Mouse (Mus musculus): ENCODE measurements around the gene Cacna1e. TPM values are rescaled to one million over a fixed set of nuclear protein-coding genes. Genes with fewer than 3 reads are reported as not detected.
A peak's percentile ranks its signal among the peaks of the same experiment; 100 is the strongest.

The Cacna1e gene
- polyA plus RNA-seq, 1 experiment from 2014 or later = 1.4 TPM

DNA sequence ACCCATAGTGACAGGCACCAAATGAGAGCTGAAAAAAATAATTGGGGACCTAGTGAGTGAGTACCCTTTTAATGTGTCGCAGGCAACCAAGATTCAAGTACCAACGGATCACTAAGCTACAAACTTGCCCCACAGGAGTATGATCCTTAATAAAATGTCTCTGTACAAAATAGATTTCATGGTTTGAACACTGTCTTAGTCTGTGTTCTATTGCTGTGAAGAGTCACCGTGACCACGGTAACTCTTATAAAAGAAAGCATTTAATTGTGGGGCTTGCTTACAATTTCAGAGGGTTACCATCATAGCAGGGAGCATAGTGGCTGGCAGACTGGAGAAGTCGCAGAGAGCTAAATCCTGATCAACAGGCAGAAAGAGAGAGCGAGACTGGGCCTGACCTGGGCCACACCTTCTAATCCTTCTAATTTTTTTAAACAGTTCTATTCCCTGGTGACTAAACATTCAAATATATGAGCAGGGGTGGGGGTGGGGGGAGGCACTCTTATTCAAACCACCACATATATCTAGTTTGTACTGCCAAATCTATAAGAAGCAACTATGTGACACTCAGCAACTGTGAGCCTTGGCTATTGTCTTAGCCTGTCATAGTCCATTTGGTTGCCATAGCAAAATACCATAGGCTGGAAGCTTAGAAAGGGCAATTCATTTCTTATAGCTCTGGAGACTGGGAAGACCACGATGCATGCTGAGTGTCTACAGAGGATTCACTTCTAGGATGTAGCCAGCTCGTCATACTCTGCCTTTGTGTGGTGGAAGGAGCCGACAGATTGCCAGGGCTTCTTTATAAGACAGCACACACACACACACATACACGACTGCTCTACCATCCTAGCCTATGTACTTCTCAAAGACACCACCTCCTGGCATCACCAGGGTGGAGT, 52.8 kb downstream of the Cacna1e start:
- no peak overlapping the region for H3K27ac ChIP-seq (ENCODE audit: low read depth, low read length)
- WGBS = 72% methylated on average over 10 of the region's 10 CpGs
- ATAC-seq (replicated peaks; ENCODE audit: low FRiP score) (no peak), DNase-seq (ENCODE audit: low spot score) (no peak)
- no peak overlapping the region for H3K9ac ChIP-seq (ENCODE audit: low read length)
- H3K27me3 ChIP-seq (ENCODE audit: control insufficient read depth, insufficient read depth, low read length) = no peaks in the 10 kb centered on the region
- no peak overlapping the region for H3K4me3 ChIP-seq (ENCODE audit: low read depth, low read length)
- no peaks in the 10 kb centered on the region for H3K9me3 ChIP-seq (ENCODE audit: control insufficient read depth, low read length)
- no peaks in the 10 kb centered on the region for H3K36me3 ChIP-seq (ENCODE audit: control insufficient read depth, insufficient read depth, low read length)
- no peak overlapping the region for H3K4me2 ChIP-seq (ENCODE audit: low read depth, low read length, severe bottlenecking)
- H3K4me1 ChIP-seq (replicated peaks; ENCODE audit: control insufficient read depth, insufficient read depth, low read length) = no peaks in the 10 kb centered on the region; the same call in 1 of the 2 replicates

DNA sequence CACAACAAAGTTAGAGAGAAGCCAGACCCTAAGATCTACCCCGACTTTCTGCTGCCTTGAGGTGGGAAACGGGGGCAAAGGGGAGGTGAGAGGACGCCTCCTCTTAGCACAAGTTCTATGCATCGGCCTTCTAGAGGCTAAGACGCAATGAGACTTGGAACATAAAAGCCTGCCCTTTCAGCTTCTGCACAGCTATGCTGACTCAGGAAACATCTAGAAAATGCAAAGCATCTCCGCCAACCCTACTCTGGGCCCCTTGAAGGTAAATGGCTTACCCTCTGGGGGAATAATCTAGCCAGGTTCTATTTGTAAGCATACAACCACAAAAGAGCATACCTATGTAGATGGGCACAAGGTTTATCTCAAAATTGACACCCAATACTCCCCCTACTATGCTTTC, 54.2 kb downstream of the Cacna1e start:
- H3K27ac ChIP-seq (ENCODE audit: low read depth, low read length) = no peak overlapping the region
- H3K4me2 ChIP-seq (ENCODE audit: low read depth, low read length, severe bottlenecking) = no peak overlapping the region
- DNase-seq (ENCODE audit: low spot score) (no peak), ATAC-seq (replicated peaks; ENCODE audit: low FRiP score) (no peak)
- no peak overlapping the region for H3K4me3 ChIP-seq (ENCODE audit: low read depth, low read length)
- WGBS = 90% methylated on average over 6 of the region's 6 CpGs
- H3K9ac ChIP-seq (ENCODE audit: low read length) = no peak overlapping the region
- H3K9me3 ChIP-seq (ENCODE audit: control insufficient read depth, low read length) = no peaks in the 10 kb centered on the region
- H3K36me3 ChIP-seq (ENCODE audit: control insufficient read depth, insufficient read depth, low read length) = no peaks in the 10 kb centered on the region
- H3K4me1 ChIP-seq (replicated peaks; ENCODE audit: control insufficient read depth, insufficient read depth, low read length) = no peaks in the 10 kb centered on the region; the same call in 1 of the 2 replicates
- no peaks in the 10 kb centered on the region for H3K27me3 ChIP-seq (ENCODE audit: control insufficient read depth, insufficient read depth, low read length)

DNA sequence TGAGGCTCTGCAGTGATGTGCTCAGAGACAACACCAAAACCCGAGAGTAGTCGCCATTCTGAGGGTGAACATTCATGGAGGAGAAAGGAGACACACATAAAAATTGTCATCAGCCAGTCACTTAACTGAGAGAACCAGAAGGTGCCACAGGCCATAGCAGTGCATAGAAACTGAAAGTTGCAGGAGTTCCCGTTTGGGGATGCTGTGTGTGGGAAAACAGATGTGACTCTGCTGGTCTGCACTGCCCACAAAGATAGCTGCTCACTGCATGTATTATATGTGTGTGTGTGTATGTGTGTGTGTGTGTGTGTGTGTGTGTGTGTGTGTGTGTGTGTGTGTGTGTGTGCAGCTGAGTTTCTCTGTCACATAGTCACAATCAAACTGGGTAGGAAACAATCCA, 61.2 kb downstream of the Cacna1e start:
- no peak overlapping the region for H3K9ac ChIP-seq (ENCODE audit: low read length)
- no peaks in the 10 kb centered on the region for H3K27me3 ChIP-seq (ENCODE audit: control insufficient read depth, insufficient read depth, low read length)
- no peaks in the 10 kb centered on the region for H3K9me3 ChIP-seq (ENCODE audit: control insufficient read depth, low read length)
- no peaks in the 10 kb centered on the region for H3K4me1 ChIP-seq (replicated peaks; ENCODE audit: control insufficient read depth, insufficient read depth, low read length)
- H3K4me2 ChIP-seq (ENCODE audit: low read depth, low read length, severe bottlenecking) = no peak overlapping the region
- DNase-seq (ENCODE audit: low spot score) (no peak), ATAC-seq (replicated peaks; ENCODE audit: low FRiP score) (no peak)
- 80% methylated on average over 3 of the region's 3 CpGs for WGBS
- no peak overlapping the region for H3K4me3 ChIP-seq (ENCODE audit: low read depth, low read length)
- no peak overlapping the region for H3K27ac ChIP-seq (ENCODE audit: low read depth, low read length)
- no peaks in the 10 kb centered on the region for H3K36me3 ChIP-seq (ENCODE audit: control insufficient read depth, insufficient read depth, low read length)

DNA sequence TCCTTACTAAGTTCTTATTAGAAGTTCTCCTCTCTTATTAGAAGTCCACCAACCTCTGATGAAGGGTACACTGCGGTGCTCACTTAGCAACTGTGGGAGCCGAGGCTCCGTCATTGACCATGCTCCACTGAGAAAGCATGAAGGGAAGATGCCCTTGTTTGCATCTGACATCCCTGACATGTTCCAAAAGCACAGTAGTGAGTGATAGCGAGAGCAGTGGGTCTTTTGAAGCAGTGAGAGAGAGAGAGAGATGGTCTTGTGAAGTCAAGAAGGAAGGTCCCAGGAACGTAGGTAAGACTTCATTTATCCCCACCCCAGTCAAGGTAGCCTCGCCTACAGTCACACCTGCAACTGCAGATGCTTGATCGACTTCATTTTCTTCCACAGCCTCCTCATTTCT, 63.9 kb downstream of the Cacna1e start:
- no peaks in the 10 kb centered on the region for H3K4me1 ChIP-seq (replicated peaks; ENCODE audit: control insufficient read depth, insufficient read depth, low read length)
- 94% methylated on average over 7 of the region's 7 CpGs for WGBS
- no peaks in the 10 kb centered on the region for H3K27me3 ChIP-seq (ENCODE audit: control insufficient read depth, insufficient read depth, low read length)
- DNase-seq (ENCODE audit: low spot score) (no peak), ATAC-seq (replicated peaks; ENCODE audit: low FRiP score) (no peak)
- H3K9me3 ChIP-seq (ENCODE audit: control insufficient read depth, low read length) = no peaks in the 10 kb centered on the region
- H3K4me3 ChIP-seq (ENCODE audit: low read depth, low read length) = no peak overlapping the region
- H3K36me3 ChIP-seq (ENCODE audit: control insufficient read depth, insufficient read depth, low read length) = no peaks in the 10 kb centered on the region
- H3K27ac ChIP-seq (ENCODE audit: low read depth, low read length) = no peak overlapping the region
- H3K4me2 ChIP-seq (ENCODE audit: low read depth, low read length, severe bottlenecking) = no peak overlapping the region
- H3K9ac ChIP-seq (ENCODE audit: low read length) = no peak overlapping the region

DNA sequence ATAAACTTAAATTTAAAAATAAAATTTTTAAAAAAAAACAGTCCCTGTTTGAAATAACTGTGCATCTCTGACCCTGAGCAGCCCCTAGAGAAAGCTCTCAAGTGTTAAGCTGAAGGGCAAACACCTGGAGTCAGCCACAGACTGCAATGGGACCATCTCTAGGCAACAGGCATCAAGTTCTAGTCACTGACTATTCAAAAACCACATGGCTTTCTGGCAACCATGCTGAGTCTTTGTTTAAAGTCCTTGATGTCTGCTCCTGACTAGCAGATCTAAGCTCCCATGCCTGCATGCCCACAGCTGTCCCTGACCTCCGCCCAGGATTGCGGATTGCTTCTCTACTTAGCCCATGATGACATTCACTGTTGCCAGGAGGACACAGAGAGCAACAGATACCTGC, 64.3 kb downstream of the Cacna1e start:
- no peaks in the 10 kb centered on the region for H3K4me1 ChIP-seq (replicated peaks; ENCODE audit: control insufficient read depth, insufficient read depth, low read length)
- no peaks in the 10 kb centered on the region for H3K27me3 ChIP-seq (ENCODE audit: control insufficient read depth, insufficient read depth, low read length)
- no peaks in the 10 kb centered on the region for H3K9me3 ChIP-seq (ENCODE audit: control insufficient read depth, low read length)
- no peak overlapping the region for H3K4me2 ChIP-seq (ENCODE audit: low read depth, low read length, severe bottlenecking)
- no peak overlapping the region for H3K4me3 ChIP-seq (ENCODE audit: low read depth, low read length)
- 87% methylated on average over 2 of the region's 2 CpGs for WGBS
- ATAC-seq (replicated peaks; ENCODE audit: low FRiP score) (no peak), DNase-seq (ENCODE audit: low spot score) (no peak)
- no peak overlapping the region for H3K27ac ChIP-seq (ENCODE audit: low read depth, low read length)
- no peaks in the 10 kb centered on the region for H3K36me3 ChIP-seq (ENCODE audit: control insufficient read depth, insufficient read depth, low read length)
- no peak overlapping the region for H3K9ac ChIP-seq (ENCODE audit: low read length)

DNA sequence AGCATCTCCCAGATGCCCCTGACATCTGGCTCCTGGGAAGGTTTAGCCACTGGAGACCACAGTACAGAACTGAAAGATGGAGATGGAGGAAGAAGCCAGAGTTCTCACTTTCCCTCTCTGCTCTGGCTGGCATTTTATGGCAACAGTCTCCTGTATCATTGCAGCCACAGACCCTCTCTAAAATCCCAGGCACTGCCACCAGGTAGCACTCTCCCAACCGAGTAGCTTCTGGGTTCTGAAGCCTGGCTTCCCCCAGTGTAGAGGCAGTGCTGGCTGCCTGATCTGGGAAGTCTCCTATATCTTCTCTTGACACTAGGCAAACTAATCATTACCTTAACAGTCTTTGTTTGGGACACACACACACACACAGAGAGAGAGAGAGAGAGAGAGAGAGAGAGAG, 65.6 kb downstream of the Cacna1e start:
- no peaks in the 10 kb centered on the region for H3K27me3 ChIP-seq (ENCODE audit: control insufficient read depth, insufficient read depth, low read length)
- H3K4me1 ChIP-seq (replicated peaks; ENCODE audit: control insufficient read depth, insufficient read depth, low read length) = no peaks in the 10 kb centered on the region
- no peaks in the 10 kb centered on the region for H3K36me3 ChIP-seq (ENCODE audit: control insufficient read depth, insufficient read depth, low read length)
- H3K27ac ChIP-seq (ENCODE audit: low read depth, low read length) = no peak overlapping the region
- ATAC-seq (replicated peaks; ENCODE audit: low FRiP score) (no peak), DNase-seq (ENCODE audit: low spot score) (no peak)
- H3K4me3 ChIP-seq (ENCODE audit: low read depth, low read length) = no peak overlapping the region
- no peak overlapping the region for H3K9ac ChIP-seq (ENCODE audit: low read length)
- H3K9me3 ChIP-seq (ENCODE audit: control insufficient read depth, low read length) = no peaks in the 10 kb centered on the region
- WGBS = 59% methylated on average over 1 of the region's 1 CpGs
- no peak overlapping the region for H3K4me2 ChIP-seq (ENCODE audit: low read depth, low read length, severe bottlenecking)

DNA sequence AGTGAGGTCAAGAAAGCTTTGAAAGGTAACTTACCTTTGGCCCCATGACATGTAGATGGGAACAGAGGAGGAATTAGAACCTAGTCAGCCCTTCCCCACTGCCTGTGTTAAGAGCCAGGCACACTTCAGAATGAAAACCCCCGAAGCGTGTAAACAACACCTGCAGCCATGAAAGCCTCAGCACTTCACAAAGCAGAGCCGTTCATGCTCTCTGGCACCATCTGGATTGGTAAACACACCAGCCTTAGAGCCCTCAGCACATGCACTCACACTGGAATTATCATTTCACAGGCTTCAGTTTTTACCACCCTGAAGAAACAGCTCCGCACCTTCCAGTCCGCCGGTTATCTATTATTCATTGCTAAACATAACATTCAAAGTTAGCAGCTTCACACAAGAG, 67.5 kb downstream of the Cacna1e start:
- no peak for DNase-seq (ENCODE audit: low spot score)
- Histone ChIP-seq H3K36me3 (ENCODE audit: control insufficient read depth, insufficient read depth, low read length) (no peaks in the 10 kb centered on the region), H3K4me1 (replicated peaks; ENCODE audit: control insufficient read depth, insufficient read depth, low read length) (no peaks in the 10 kb centered on the region), H3K4me2 (ENCODE audit: low read depth, low read length, severe bottlenecking) (no peak overlapping the region), H3K9me3 (ENCODE audit: control insufficient read depth, low read length) (no peaks in the 10 kb centered on the region), H3K4me3 (ENCODE audit: low read depth, low read length) (no peak overlapping the region), H3K27ac (ENCODE audit: low read depth, low read length) (no peak overlapping the region), H3K27me3 (ENCODE audit: control insufficient read depth, insufficient read depth, low read length) (no peaks in the 10 kb centered on the region), H3K9ac (ENCODE audit: low read length) (no peak overlapping the region)
- ATAC-seq (replicated peaks; ENCODE audit: low FRiP score) = 0 out of 2 replicates have a peak, but pooled peaks have one; percentile 27
- WGBS = 68% methylated on average over 6 of the region's 6 CpGs

DNA sequence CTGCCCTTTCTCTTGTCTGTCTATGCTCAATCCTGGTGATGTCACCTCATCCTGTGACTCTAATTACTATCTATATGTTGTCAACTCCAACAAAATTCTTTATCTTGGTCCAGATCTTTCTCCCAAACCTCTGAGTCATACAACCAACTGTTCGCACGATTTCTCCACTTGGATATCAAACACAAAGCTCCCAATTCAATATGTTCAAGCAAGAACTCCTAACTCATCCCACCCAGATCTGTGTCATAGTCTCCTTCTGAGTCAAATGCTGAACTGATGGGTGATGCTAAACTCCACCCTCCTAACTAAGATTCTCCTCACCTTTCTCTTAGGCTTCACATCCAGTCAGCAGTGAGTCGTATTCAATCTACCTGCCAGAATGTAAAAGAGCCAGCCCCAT, 68.0 kb downstream of the Cacna1e start:
- H3K4me3 ChIP-seq (ENCODE audit: low read depth, low read length) = no peak overlapping the region
- ATAC-seq (replicated peaks; ENCODE audit: low FRiP score) = no peak
- WGBS = 89% methylated on average over 3 of the region's 3 CpGs

DNA sequence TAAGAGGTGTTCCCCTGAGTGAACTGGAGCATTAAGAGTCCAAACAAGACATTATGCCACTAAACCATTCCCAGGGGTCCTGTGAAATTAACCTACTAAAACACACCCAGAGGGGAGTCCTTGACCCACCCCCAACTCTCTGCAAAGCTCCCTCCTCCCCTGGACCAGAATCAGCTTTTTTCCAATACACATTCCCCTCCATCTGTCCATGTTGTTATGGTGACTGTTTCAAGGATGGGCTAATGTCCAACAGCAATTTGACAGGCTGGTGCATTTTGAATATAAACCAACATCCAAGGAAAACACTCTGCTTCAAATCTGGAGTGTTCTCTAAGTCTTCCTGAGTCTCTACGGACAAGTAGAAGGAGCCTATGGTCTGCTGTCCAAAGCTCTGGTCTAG, 78.6 kb downstream of the Cacna1e start:
- Histone ChIP-seq H3K4me2 (ENCODE audit: low read depth, low read length, severe bottlenecking) (no peak overlapping the region), H3K4me1 (replicated peaks; ENCODE audit: control insufficient read depth, insufficient read depth, low read length) (no peaks in the 10 kb centered on the region), H3K27me3 (ENCODE audit: control insufficient read depth, insufficient read depth, low read length) (no peaks in the 10 kb centered on the region), H3K27ac (ENCODE audit: low read depth, low read length) (no peak overlapping the region), H3K36me3 (ENCODE audit: control insufficient read depth, insufficient read depth, low read length) (no peaks in the 10 kb centered on the region), H3K4me3 (ENCODE audit: low read depth, low read length) (no peak overlapping the region), H3K9me3 (ENCODE audit: control insufficient read depth, low read length) (no peaks in the 10 kb centered on the region), H3K9ac (ENCODE audit: low read length) (no peak overlapping the region)
- WGBS = 92% methylated on average over 1 of the region's 1 CpGs
- ATAC-seq (replicated peaks; ENCODE audit: low FRiP score) (no peak), DNase-seq (ENCODE audit: low spot score) (no peak)

More for the DNA sequence above, 68.0 kb downstream of the Cacna1e start:
- Histone ChIP-seq H3K27ac (ENCODE audit: low read depth, low read length) (no peak overlapping the region), H3K9ac (ENCODE audit: low read length) (no peak overlapping the region), H3K36me3 (ENCODE audit: control insufficient read depth, insufficient read depth, low read length) (no peaks in the 10 kb centered on the region), H3K4me1 (replicated peaks; ENCODE audit: control insufficient read depth, insufficient read depth, low read length) (no peaks in the 10 kb centered on the region), H3K9me3 (ENCODE audit: control insufficient read depth, low read length) (no peaks in the 10 kb centered on the region), H3K27me3 (ENCODE audit: control insufficient read depth, insufficient read depth, low read length) (no peaks in the 10 kb centered on the region), H3K4me2 (ENCODE audit: low read depth, low read length, severe bottlenecking) (no peak overlapping the region)
- DNase-seq (ENCODE audit: low spot score) = no peak

Measured in forebrain, embryonic 11.5 days (tissue).